Mouse (Mus musculus) intestine, postnatal 0 days (tissue): ENCODE results near the gene Asb14. TPM values are rescaled to one million over a fixed set of nuclear protein-coding genes. Genes with fewer than 3 reads are reported as not detected.
"Not testable (repeated sequence)": the region's sequence is repeated elsewhere in the genome, so short reads cannot be mapped to it uniquely, and the experiment has no call there.

Experiments
- ATAC-seq: fragments of 200-750 bp; cut with Nextera tagmentation; 2 replicates; pipeline ENCODE4 v1.8.0; 2017; ENCODE audit warnings: mild to moderate bottlenecking, moderate TSS enrichment, moderate library complexity
- H3K27ac ChIP-seq: fragments of 300-500 bp; sonication (generic); 2 replicates; pipeline ENCODE4 v1.5.1; 2014; ENCODE audit warnings: mild to moderate bottlenecking, low read depth, low read length, moderate library complexity
- H3K27me3 ChIP-seq: fragments of 300-500 bp; sonication (generic); replicated peaks from 2 replicates; pipeline ENCODE4 v1.6.1; 2014; ENCODE audit warnings: low read length, mixed read lengths; ENCODE audit not compliant: control insufficient read depth, insufficient read depth
- H3K36me3 ChIP-seq: fragments of 300-500 bp; sonication (generic); 2 replicates; pipeline ENCODE4 v1.6.1; 2014; ENCODE audit warnings: mild to moderate bottlenecking, moderate library complexity; ENCODE audit not compliant: control insufficient read depth, insufficient read depth
- H3K4me1 ChIP-seq: fragments of 300-500 bp; sonication (generic); replicated peaks from 2 replicates; pipeline ENCODE4 v1.6.1; 2014; ENCODE audit warnings: antibody characterized with exemption, low read length, mixed read lengths; ENCODE audit not compliant: control insufficient read depth, insufficient read depth
- H3K4me2 ChIP-seq: fragments of 300-500 bp; sonication (generic); replicated peaks from 2 replicates; pipeline ENCODE4 v1.6.1; 2014; ENCODE audit warnings: low read depth, mild to moderate bottlenecking, moderate library complexity
- H3K4me3 ChIP-seq: fragments of 300-500 bp; sonication (generic); 2 replicates; pipeline ENCODE4 v1.5.1; 2014; ENCODE audit warnings: low read depth, low read length
- H3K9ac ChIP-seq: fragments of 300-500 bp; sonication (generic); 2 replicates; pipeline ENCODE4 v1.6.1; 2014; ENCODE audit warnings: mild to moderate bottlenecking, low read depth, low read length
- H3K9me3 ChIP-seq: fragments of 300-500 bp; sonication (generic); 2 replicates; pipeline ENCODE4 v1.6.1; 2016; ENCODE audit warnings: mixed run types; ENCODE audit not compliant: control insufficient read depth
- CTCF ChIP-seq: sonication (generic); IDR thresholded peaks from 2 replicates; pipeline ENCODE4 v1.5.1; 2016; ENCODE audit warnings: low read depth, mild to moderate bottlenecking, control low read depth, antibody characterized with exemption, moderate library complexity
- WGBS: fragments of 180-500 bp; shearing (Covaris S2); extraction: QIAGEN DNeasy Blood & Tissue Kit; methylation state at CpG from one replicate; pipeline ENCODE4 v1.1.7; 2014; 5-methylcytosine and 5-hydroxymethylcytosine counted together
- polyA plus RNA-seq: library from polyadenylated mRNA; unstranded; fragments of >200 nt; fragmentation: Nextera tagmentation; extraction: Ambion mirVana; gene quantifications from 2 replicates; pipeline ENCODE4 v1.2.1, GENCODE M21; 2015

The Asb14 gene
- polyA plus RNA-seq, 1 experiment from 2014 or later = 0.08 TPM

- H3K27me3 ChIP-seq = no peaks in the 10 kb centered on the region
- no peak for TF ChIP-seq CTCF
- no peak for ATAC-seq
- H3K4me1 ChIP-seq = no peaks in the 10 kb centered on the region
- H3K4me3 ChIP-seq = no peak overlapping the region
- no peaks in the 10 kb centered on the region for H3K9me3 ChIP-seq
- H3K9ac ChIP-seq = no peak overlapping the region
- H3K4me2 ChIP-seq = no peak overlapping the region
- no peaks in the 10 kb centered on the region for H3K36me3 ChIP-seq
- 85% methylated on average over 4 of the region's 4 CpGs for WGBS
- H3K27ac ChIP-seq = no peak overlapping the region
Measured at GRCm38 (mm10) chr14:26907401-26907800, 13.0 kb downstream of the Asb14 start.

- not testable (repeated sequence) for H3K27ac ChIP-seq, H3K9ac ChIP-seq, H3K4me3 ChIP-seq, H3K36me3 ChIP-seq, H3K4me1 ChIP-seq, H3K9me3 ChIP-seq, H3K27me3 ChIP-seq, ATAC-seq, H3K4me2 ChIP-seq
- 58% methylated on average over 9 of the region's 9 CpGs for WGBS
Measured at GRCm38 (mm10) chr14:26910461-26910860, 16.1 kb downstream of the Asb14 start.

GRCm38 (mm10) chr14:26911201-26911600 is 16.8 kb downstream of the Asb14 start:
- H3K27me3 ChIP-seq = no peaks in the 10 kb centered on the region
- H3K9ac ChIP-seq = no peak overlapping the region
- no peaks in the 10 kb centered on the region for H3K9me3 ChIP-seq
- no peaks in the 10 kb centered on the region for H3K36me3 ChIP-seq
- ATAC-seq = no peak
- no peaks in the 10 kb centered on the region for H3K4me1 ChIP-seq
- TF ChIP-seq CTCF = no peak
- WGBS = 63% methylated on average over 6 of the region's 6 CpGs
- H3K27ac ChIP-seq = no peak overlapping the region
- no peak overlapping the region for H3K4me2 ChIP-seq
- H3K4me3 ChIP-seq = no peak overlapping the region

GRCm38 (mm10) chr14:26911826-26912225 is 17.5 kb downstream of the Asb14 start:
- no peak overlapping the region for H3K9ac ChIP-seq
- H3K27me3 ChIP-seq = no peaks in the 10 kb centered on the region
- H3K4me3 ChIP-seq = no peak overlapping the region
- H3K4me1 ChIP-seq = no peaks in the 10 kb centered on the region
- H3K9me3 ChIP-seq = no peaks in the 10 kb centered on the region
- no peak for ATAC-seq
- 84% methylated on average over 13 of the region's 13 CpGs for WGBS
- H3K27ac ChIP-seq = no peak overlapping the region
- H3K4me2 ChIP-seq = no peak overlapping the region
- TF ChIP-seq CTCF = no peak
- H3K36me3 ChIP-seq = no peaks in the 10 kb centered on the region

- no peaks in the 10 kb centered on the region for H3K27me3 ChIP-seq
- H3K36me3 ChIP-seq = no peaks in the 10 kb centered on the region
- H3K4me2 ChIP-seq = no peak overlapping the region
- no peak overlapping the region for H3K9ac ChIP-seq
- no peaks in the 10 kb centered on the region for H3K9me3 ChIP-seq
- no peaks in the 10 kb centered on the region for H3K4me1 ChIP-seq
- ATAC-seq = no peak
- no peak overlapping the region for H3K27ac ChIP-seq
- no peak for TF ChIP-seq CTCF
- H3K4me3 ChIP-seq = no peak overlapping the region
- 84% methylated on average over 9 of the region's 9 CpGs for WGBS
Measured at GRCm38 (mm10) chr14:26913681-26914268, 19.4 kb downstream of the Asb14 start.

- Histone ChIP-seq H3K9ac (no peak overlapping the region), H3K4me2 (no peak overlapping the region), H3K36me3 (peaks cover 25% of the 10 kb centered on the region), H3K27me3 (no peaks in the 10 kb centered on the region), H3K4me3 (no peak overlapping the region), H3K9me3 (no peaks in the 10 kb centered on the region), H3K27ac (no peak overlapping the region), H3K4me1 (no peaks in the 10 kb centered on the region)
- ATAC-seq = no peak
- TF ChIP-seq CTCF = no peak
- WGBS = 98% methylated on average over 3 of the region's 3 CpGs
Measured at GRCm38 (mm10) chr14:26919310-26919709, 25.0 kb downstream of the Asb14 start.
